ENCODE assay signal across 9 mouse cellular contexts in genomic region chr4:45106409-45106808, GRCm38 (mm10). TPM values are rescaled to one million over a fixed set of nuclear protein-coding genes. Genes with fewer than 3 reads are reported as not detected.
DNase-seq lines count a peak whose midpoint lies in the region; ATAC-seq and TF ChIP-seq lines count a peak whose summit lies in the region.
"Had no signal": no experiment of that assay in that cellular context is flagged by ENCODE, and none has a peak within 500 bp of the region (broad histone marks: within the 10 kb centered on the region; RNA-seq: fewer than 3 reads in every experiment).

No protein-coding gene starts in this region.

- H3K79me2 ChIP-seq in MEL (ENCODE audit: control insufficient read depth, insufficient read depth, low read length, poor library complexity), result peaks cover 29% of the 10 kb centered on the region

- 59% methylated on average over 5 of the region's 5 CpGs for WGBS in kidney, adult 2 months
- 69% methylated on average over 5 of the region's 5 CpGs for WGBS in hindbrain, embryonic 14.5 days
- WGBS in midbrain, embryonic 13.5 days, result 80% methylated on average over 5 of the region's 5 CpGs

- H3K27ac ChIP-seq in kidney, adult 2 months (ENCODE audit: insufficient read depth, low read depth, low read length), result no peak overlapping the region
- H3K27ac ChIP-seq in MEL (ENCODE audit: control insufficient read depth, low read depth, low read length), result no peak overlapping the region
- no peak overlapping the region for H3K27ac ChIP-seq in hindbrain, embryonic 14.5 days
- H3K27ac ChIP-seq in midbrain, embryonic 13.5 days, result no peak overlapping the region

- peak overlapping the region; percentile 75 for H3K4me2 ChIP-seq in hindbrain, embryonic 14.5 days (replicated peaks)
- peak overlapping the region; percentile 90 for H3K4me2 ChIP-seq in midbrain, embryonic 13.5 days (replicated peaks)

- TF ChIP-seq CTCF in kidney, adult 2 months (conservative IDR thresholded peaks at IDR 0.05; ENCODE audit: insufficient read depth, insufficient read length, low read depth, low read length), result 0 out of 2 replicates have a peak, but pooled peaks have one; percentile 4
- TF ChIP-seq CTCF in MEL (IDR thresholded peaks at IDR 0.05 in 2 of 3, conservative IDR thresholded peaks at IDR 0.05 in 1 of 3; ENCODE audit: control insufficient read depth in 1 of 3, insufficient read depth in 1 of 3, low read depth in 2 of 3, low read length in 3 of 3, poor library complexity in 1 of 3, severe bottlenecking in 1 of 3), result peak; percentile 24 to 34 (median 24); a peak in 5 of 6 replicates

- H3K27me3 ChIP-seq in kidney, adult 2 months (replicated peaks; ENCODE audit: control insufficient read depth, insufficient read depth, low read length), result no peaks in the 10 kb centered on the region
- H3K27me3 ChIP-seq in MEL (ENCODE audit: control insufficient read depth in 1 of 2, insufficient read depth in 2 of 2, low read length in 2 of 2), result no peaks in the 10 kb centered on the region
- H3K27me3 ChIP-seq in hindbrain, embryonic 14.5 days (ENCODE audit: control insufficient read depth, insufficient read depth, low read length), result no peaks in the 10 kb centered on the region
- H3K27me3 ChIP-seq in midbrain, embryonic 13.5 days, result no peaks in the 10 kb centered on the region

- no peaks in the 10 kb centered on the region; the same call in 1 of the 2 replicates for H3K36me3 ChIP-seq in kidney, adult 2 months (ENCODE audit: control insufficient read depth, insufficient read depth, low read length)
- H3K36me3 ChIP-seq in MEL (ENCODE audit: control insufficient read depth in 1 of 2, insufficient read depth in 2 of 2, low read length in 2 of 2), result peaks cover 12% of the 10 kb centered on the region in 2 experiments
- H3K36me3 ChIP-seq in hindbrain, embryonic 14.5 days (replicated peaks; ENCODE audit: control insufficient read depth, insufficient read depth), result peaks cover 32% of the 10 kb centered on the region
- H3K36me3 ChIP-seq in midbrain, embryonic 13.5 days, result peaks cover 34% of the 10 kb centered on the region

- intact Hi-C loops in gastrocnemius, postnatal 36 days (cut with DNase I), result no loop called here

- H3K9me3 ChIP-seq in MEL (replicated peaks; ENCODE audit: insufficient read depth, low read length), result no peaks in the 10 kb centered on the region
- H3K9me3 ChIP-seq in hindbrain, embryonic 14.5 days (ENCODE audit: control insufficient read depth, low read length), result no peaks in the 10 kb centered on the region
- H3K9me3 ChIP-seq in midbrain, embryonic 13.5 days, result no peaks in the 10 kb centered on the region

- peak; percentile 13 for DNase-seq in kidney, adult 2 months
- no peak for DNase-seq in kidney, adult 11 months
- peak; percentile 52 for DNase-seq in MEL (ENCODE audit: low read depth, low spot score)
- no peak for DNase-seq in hindbrain, embryonic 14.5 days (ENCODE audit: low spot score)
- no peak for DNase-seq in Muller cell, postnatal 12 days (ENCODE audit: inconsistent ontology term)
- DNase-seq in gastrocnemius, postnatal 36 days, result no peak
- no peak for DNase-seq in thymus, postnatal 25 days
- DNase-seq: kidney, postnatal 10 days had no signal

- peaks cover 5% of the 10 kb centered on the region; the same call in 1 of the 2 replicates for H3K4me1 ChIP-seq in kidney, adult 2 months (ENCODE audit: control insufficient read depth, insufficient read depth, low read length)
- H3K4me1 ChIP-seq in MEL (ENCODE audit: control insufficient read depth in 1 of 2, insufficient read depth in 2 of 2, low read length in 2 of 2), result peaks cover 0 to 16% of the 10 kb centered on the region in 2 experiments; a peak in 3 of 4 replicates
- peaks cover 10% of the 10 kb centered on the region for H3K4me1 ChIP-seq in hindbrain, embryonic 14.5 days (replicated peaks; ENCODE audit: control insufficient read depth, insufficient read depth, low read length)
- H3K4me1 ChIP-seq in midbrain, embryonic 13.5 days (replicated peaks), result peaks cover 14% of the 10 kb centered on the region

- no peak for ATAC-seq in hindbrain, embryonic 14.5 days (ENCODE audit: low FRiP score)
- no peak for ATAC-seq in midbrain, embryonic 13.5 days

- no peak for TF ChIP-seq POLR2A in kidney, adult 2 months (IDR thresholded peaks at IDR 0.05; ENCODE audit: low read depth, low read length)
- no peak for TF ChIP-seq POLR2A in MEL (IDR thresholded peaks at IDR 0.05; ENCODE audit: control insufficient read depth in 1 of 2, insufficient read depth in 1 of 2, low read depth in 1 of 2, low read length in 2 of 2, poor library complexity in 1 of 2)

- H3K9ac ChIP-seq in MEL (ENCODE audit: control insufficient read depth, low read depth, low read length, poor library complexity, severe bottlenecking), result peak overlapping the region; percentile 85
- no peak overlapping the region for H3K9ac ChIP-seq in hindbrain, embryonic 14.5 days
- H3K9ac ChIP-seq in midbrain, embryonic 13.5 days (replicated peaks), result no peak overlapping the region

- H3K4me3 ChIP-seq in kidney, adult 2 months (ENCODE audit: insufficient read depth, low read depth, low read length), result no peak overlapping the region
- peak overlapping the region; percentile 87 to 89 for H3K4me3 ChIP-seq in MEL (ENCODE audit: control insufficient read depth in 1 of 2, insufficient read depth in 1 of 2, low read depth in 2 of 2, low read length in 2 of 2)
- peak overlapping the region; percentile 87; the same call in 1 of the 2 replicates for H3K4me3 ChIP-seq in hindbrain, embryonic 14.5 days (replicated peaks; ENCODE audit: low read length)
- H3K4me3 ChIP-seq in midbrain, embryonic 13.5 days (replicated peaks), result no peak overlapping the region

- TF ChIP-seq EP300 in MEL (IDR thresholded peaks at IDR 0.05; ENCODE audit: low read depth in 1 of 2, low read length in 2 of 2), result no peak

- TF ChIP-seq RAD21 in MEL (IDR thresholded peaks at IDR 0.05; ENCODE audit: low read depth, low read length), result no peak; the same call in 1 of the 2 replicates

TF ChIP-seq in MEL, 35 proteins besides CTCF, POLR2A, EP300 and RAD21 (continues in another document):
- TF ChIP-seq SIN3A (IDR thresholded peaks at IDR 0.05; ENCODE audit: low read length) (no peak), NELFE (IDR thresholded peaks at IDR 0.05; ENCODE audit: low read depth, low read length) (no peak), MYB (IDR thresholded peaks at IDR 0.05; ENCODE audit: low read depth, low read length) (no peak), HCFC1 (IDR thresholded peaks at IDR 0.05; ENCODE audit: low read depth, low read length) (no peak), JUND (IDR thresholded peaks at IDR 0.05; ENCODE audit: low read depth, low read length) (no peak), TBP (IDR thresholded peaks at IDR 0.05; ENCODE audit: low read depth, low read length) (no peak), ETS1 (IDR thresholded peaks at IDR 0.05; ENCODE audit: low read depth, low read length) (no peak), MAX (IDR thresholded peaks at IDR 0.05; ENCODE audit: low read length) (peak; percentile 58; the same call in 1 of the 2 replicates), UBTF (IDR thresholded peaks at IDR 0.05; ENCODE audit: borderline replicate concordance, insufficient read depth, low read depth, low read length) (no peak), BHLHE40 (IDR thresholded peaks at IDR 0.05; ENCODE audit: borderline replicate concordance, low read depth, low read length) (no peak), GATA1 (IDR thresholded peaks at IDR 0.05; ENCODE audit: low read depth, low read length) (no peak), TCF12 (IDR thresholded peaks at IDR 0.05; ENCODE audit: low read depth, low read length) (no peak), MXI1 (IDR thresholded peaks at IDR 0.05; ENCODE audit: low read depth, low read length) (no peak; the same call in 1 of the 2 replicates), MEF2A (IDR thresholded peaks at IDR 0.05; ENCODE audit: extremely low read depth, insufficient replicate concordance, low read depth, low read length, poor library complexity, severe bottlenecking) (no peak), USF1 (IDR thresholded peaks at IDR 0.05; ENCODE audit: low read depth, low read length) (peak; percentile 63), MAFK (IDR thresholded peaks at IDR 0.05; ENCODE audit: borderline replicate concordance, low read depth, low read length) (peak; percentile 55; the same call in 1 of the 2 replicates), CHD1 (IDR thresholded peaks at IDR 0.05; ENCODE audit: low read depth, low read length) (no peak), KAT2A (conservative IDR thresholded peaks at IDR 0.05; ENCODE audit: low read depth, low read length) (no peak), ZC3H11A (IDR thresholded peaks at IDR 0.05; ENCODE audit: low read depth, low read length) (no peak), NRF1 (IDR thresholded peaks at IDR 0.05; ENCODE audit: insufficient read depth, low read depth, low read length, poor library complexity, severe bottlenecking) (no peak), MYC (IDR thresholded peaks at IDR 0.05; ENCODE audit: low read depth, low read length) (no peak), RCOR1 (IDR thresholded peaks at IDR 0.05; ENCODE audit: low read depth, low read length) (no peak), USF2 (IDR thresholded peaks at IDR 0.05; ENCODE audit: borderline replicate concordance in 1 of 2, insufficient read depth in 1 of 2, low read depth in 1 of 2, low read length in 2 of 2) (no peak), POLR2AphosphoS2 (IDR thresholded peaks at IDR 0.05; ENCODE audit: low read length) (no peak), MAZ (IDR thresholded peaks at IDR 0.05; ENCODE audit: low read depth, low read length) (no peak), ZNF384 (IDR thresholded peaks at IDR 0.05; ENCODE audit: low read depth, low read length) (no peak)

RNA-seq across cellular contexts. Expression of gene Tomm5, which starts 1.5 kb away (rescaled TPM):
- polyA plus RNA-seq in kidney, adult 2 months (2012; rRNA removed), result 121 and 155 TPM in 2 replicates
- total RNA-seq in MEL (2012; rRNA removed), result 545 and 639 TPM in 2 replicates
- polyA plus RNA-seq in MEL (2012; ENCODE audit: insufficient read depth in 1 of 2, insufficient read length in 2 of 2, low read depth in 1 of 2, low replicate concordance in 2 of 2, missing spikeins in 1 of 2), result 100 to 1,000 TPM in 1 of 2 experiments, not detected in 1; 309 TPM
- polyA plus RNA-seq in hindbrain, embryonic 14.5 days (2014; fragmentation: Nextera tagmentation; extraction: Ambion mirVana), result 166 and 176 TPM in 2 replicates
- 153 and 154 TPM in 2 replicates for polyA plus RNA-seq in midbrain, embryonic 13.5 days (2015; fragmentation: Nextera tagmentation; extraction: Ambion mirVana)
- 10 to 100 TPM; 75.1 to 79.8 TPM for total RNA-seq in gastrocnemius, postnatal 36 days (2021)

RNA-seq across cellular contexts. Expression of gene Fbxo10, which starts 22.0 kb away (rescaled TPM):
- 18.6 and 19.6 TPM in 2 replicates for polyA plus RNA-seq in kidney, adult 2 months (2012; rRNA removed)
- 2.0 and 2.2 TPM in 2 replicates for total RNA-seq in MEL (2012; rRNA removed)
- polyA plus RNA-seq in MEL (2012; ENCODE audit: insufficient read depth in 1 of 2, insufficient read length in 2 of 2, low read depth in 1 of 2, low replicate concordance in 2 of 2, missing spikeins in 1 of 2), result 1 to 10 TPM in 1 of 2 experiments, not detected in 1; 6.5 TPM
- polyA plus RNA-seq in hindbrain, embryonic 14.5 days (2014; fragmentation: Nextera tagmentation; extraction: Ambion mirVana), result 14.4 and 14.6 TPM in 2 replicates
- 14.2 and 14.5 TPM in 2 replicates for polyA plus RNA-seq in midbrain, embryonic 13.5 days (2015; fragmentation: Nextera tagmentation; extraction: Ambion mirVana)
- 1 to 10 TPM; 2.2 to 2.4 TPM for total RNA-seq in gastrocnemius, postnatal 36 days (2021)

Comparison
In these comparisons a context has a peak if more than half of its experiments do, and no peak if none do; other contexts are left out.
1. DNase-seq: peak in kidney, adult 2 months (single experiment) and MEL (single experiment); none in kidney, adult 11 months (single experiment), hindbrain, embryonic 14.5 days (single experiment), Muller cell, postnatal 12 days (single experiment), gastrocnemius, postnatal 36 days (0 of 2) and thymus, postnatal 25 days (single experiment).
2. H3K4me3 ChIP-seq: peak in MEL (2 of 2) and hindbrain, embryonic 14.5 days (single experiment); none in kidney, adult 2 months (single experiment) and midbrain, embryonic 13.5 days (single experiment).